Mouse (Mus musculus): Measurements from ENCODE around the gene Sdc1.

DNA sequence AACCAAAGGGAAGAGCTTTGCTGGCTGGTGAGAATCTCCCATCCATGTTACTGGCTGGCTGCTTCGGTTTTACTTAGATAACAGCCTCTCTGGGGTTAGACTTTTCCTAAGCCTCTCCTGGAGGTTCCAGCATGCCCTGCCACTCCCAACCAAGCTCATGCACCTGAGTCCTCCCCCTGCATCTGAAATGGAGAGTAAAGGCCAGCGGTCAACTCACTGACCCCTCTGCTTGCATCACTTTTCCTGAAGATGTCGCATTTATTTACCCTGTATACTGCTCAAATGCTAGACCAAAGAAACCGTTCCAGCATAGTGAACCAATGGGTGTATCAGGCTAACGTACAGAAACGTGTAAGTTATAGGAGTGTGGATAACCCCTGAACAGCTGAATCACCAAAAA is 38.5 kb downstream of the Sdc1 start:
- TF ChIP-seq CTCF (IDR thresholded peaks at IDR 0.05): no peak
- no peak for TF ChIP-seq EP300 (IDR thresholded peaks at IDR 0.05)

Measured in lung, postnatal 0 days (tissue).